Mouse (Mus musculus) heart, postnatal 0 days (tissue): ENCODE measurements around the gene Nmnat2.

ENCODE experiments used
- CTCF ChIP-seq: IDR thresholded peaks from 2 replicates; pipeline ENCODE4 v1.5.1; 2016; ENCODE audit warnings: antibody characterized with exemption, control low read depth, low read depth
- EP300 ChIP-seq: IDR thresholded peaks from 2 replicates; pipeline ENCODE4 v1.6.1; 2016; ENCODE audit warnings: antibody characterized with exemption, low read depth

DNA sequence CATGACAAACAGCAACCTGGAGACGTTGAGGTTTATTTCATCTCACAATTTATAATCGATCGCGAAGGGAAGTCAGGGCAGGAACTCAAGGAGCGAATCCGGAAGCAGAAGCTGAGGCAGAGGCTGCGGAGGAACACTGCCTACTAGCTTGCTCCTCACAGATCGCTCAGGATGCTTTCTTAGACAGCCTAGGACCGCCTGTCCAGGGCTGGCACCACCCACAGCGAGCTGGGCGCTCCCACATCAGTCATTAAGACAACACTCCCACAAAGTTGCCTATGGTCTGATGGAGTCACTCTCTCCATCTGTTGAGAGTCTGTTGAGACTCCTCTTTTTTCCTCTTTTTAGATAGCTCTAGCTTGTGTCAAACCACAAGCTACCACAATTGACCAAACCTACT, 20.8 kb upstream of the Nmnat2 start:
- TF ChIP-seq CTCF, result no peak
- no peak for TF ChIP-seq EP300
